Mouse (Mus musculus) cerebellum, postnatal 36 days (tissue): ENCODE data around the gene Hoxa9.

Experiments
- DNase-seq, 2 experiments: peaks; one replicate each; pipeline ENCODE4 v3.0.0; 2021 to 2022; ENCODE audit warnings: mixed read lengths in 2 of 2

Gene Hoxa9

DNA sequence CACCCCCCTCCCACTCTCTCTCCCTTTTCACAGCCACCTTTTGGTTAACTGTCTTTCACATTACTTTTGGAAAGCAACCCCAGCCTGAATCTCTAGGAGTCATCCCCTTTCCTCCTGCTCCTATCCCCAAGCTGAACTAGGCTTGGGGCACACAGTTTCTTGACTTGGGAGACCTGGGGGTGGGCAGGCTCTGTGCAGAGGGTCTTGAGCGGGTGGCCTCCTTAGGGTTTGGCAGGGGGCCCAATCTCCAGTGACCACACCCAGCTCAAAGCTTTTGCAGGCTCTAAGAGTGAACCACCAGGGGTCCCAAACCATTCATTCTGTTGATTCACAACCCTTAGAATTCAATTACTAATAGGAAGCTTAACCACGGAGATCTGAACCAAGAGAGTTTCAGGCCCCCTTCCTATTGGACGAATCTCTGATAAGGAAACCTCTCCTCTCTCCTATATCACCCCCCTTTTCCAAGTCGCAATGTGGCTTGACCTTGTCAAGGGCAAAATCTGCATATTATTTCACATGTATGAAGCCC is 12.0 kb upstream of the Hoxa9 start:
- no peak for DNase-seq

- DNase-seq, result no peak
Measured at GRCm38 (mm10) chr6:52241001-52241621, 10.2 kb upstream of the Hoxa9 start.

GRCm38 (mm10) chr6:52240389-52241000 is 9.6 kb upstream of the Hoxa9 start, which contains the start of gene Hoxa10:
Hoxa10 (minus strand) TSS chr6:52240854.
- DNase-seq, result no peak

DNA sequence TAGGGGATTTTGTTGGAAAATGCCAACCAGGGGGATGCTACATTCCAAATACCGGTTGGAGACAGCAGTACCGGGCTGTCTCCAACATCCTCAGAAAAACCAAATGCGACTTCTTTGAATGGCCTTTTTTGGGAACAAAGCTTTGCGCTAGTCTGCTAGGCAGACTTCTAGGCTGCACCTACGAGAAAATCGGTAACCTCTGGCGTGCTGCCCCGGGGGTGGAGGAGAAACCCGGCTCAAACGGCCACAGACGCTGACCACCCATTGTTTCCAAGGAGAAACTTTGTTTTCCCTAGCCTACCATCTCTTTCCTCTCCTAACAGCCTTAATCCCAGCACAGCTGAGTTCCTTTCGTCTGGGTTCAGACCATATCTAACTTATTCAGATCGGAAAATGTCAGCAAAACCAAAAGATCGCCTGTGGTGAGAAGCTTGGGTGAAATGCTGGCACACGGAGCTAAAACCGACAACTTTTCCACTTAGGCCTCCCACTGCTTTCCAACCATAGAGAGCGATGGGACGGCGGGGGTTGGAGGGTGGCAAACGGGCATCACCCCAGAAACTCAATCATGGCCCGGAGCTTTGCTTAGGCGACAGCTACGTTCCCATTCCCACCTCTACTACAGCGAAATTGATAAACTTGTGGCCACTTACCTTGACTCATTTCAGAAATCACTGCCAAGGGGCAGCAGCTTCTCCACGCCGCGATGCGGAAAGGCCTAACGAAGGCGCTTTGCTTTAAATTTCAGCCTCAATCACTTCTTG is 8.9 kb upstream of the Hoxa9 start:
- DNase-seq, result no peak

DNA sequence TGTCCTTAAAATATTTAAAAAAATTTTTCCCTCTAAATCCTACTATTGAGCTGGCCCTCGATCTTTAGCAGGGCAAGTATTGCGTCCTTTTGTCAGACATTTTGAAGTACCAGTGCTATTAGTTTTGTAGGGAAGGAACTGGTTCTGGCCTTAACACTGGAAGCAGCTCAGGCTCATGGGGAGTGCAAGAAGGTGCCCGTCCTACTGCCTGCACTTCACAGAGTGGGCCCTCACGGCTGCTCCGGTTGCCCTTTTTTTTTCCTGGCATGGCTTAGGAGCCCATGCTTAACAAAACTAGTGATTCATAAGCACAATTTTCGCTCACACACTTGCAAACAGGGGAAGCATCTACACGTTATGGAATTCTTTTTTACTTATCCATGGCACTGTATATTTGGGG is 8.1 kb upstream of the Hoxa9 start:
- no peak for DNase-seq

DNA sequence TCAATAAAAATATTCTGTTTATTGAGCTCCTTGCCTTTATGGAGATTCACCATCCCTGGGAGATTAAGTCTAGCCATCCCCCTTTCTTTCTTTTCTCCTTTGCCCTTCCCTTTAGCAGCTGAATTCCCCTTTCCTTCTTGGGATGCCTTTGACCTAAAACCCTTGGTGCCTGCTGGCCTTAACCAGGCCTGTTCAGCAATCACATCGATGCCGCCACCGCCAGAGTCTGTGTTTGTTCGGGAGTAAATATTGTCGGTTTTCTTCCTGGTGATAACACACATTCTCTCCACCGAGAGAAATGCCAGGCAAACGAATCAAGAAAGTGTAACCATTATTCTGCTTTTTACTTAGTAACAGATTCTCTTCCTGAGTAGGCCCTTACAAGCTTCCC is 7.3 kb upstream of the Hoxa9 start:
- DNase-seq, result no peak

- no peak for DNase-seq
Measured at GRCm38 (mm10) chr6:52237346-52238154, 6.7 kb upstream of the Hoxa9 start.

DNA sequence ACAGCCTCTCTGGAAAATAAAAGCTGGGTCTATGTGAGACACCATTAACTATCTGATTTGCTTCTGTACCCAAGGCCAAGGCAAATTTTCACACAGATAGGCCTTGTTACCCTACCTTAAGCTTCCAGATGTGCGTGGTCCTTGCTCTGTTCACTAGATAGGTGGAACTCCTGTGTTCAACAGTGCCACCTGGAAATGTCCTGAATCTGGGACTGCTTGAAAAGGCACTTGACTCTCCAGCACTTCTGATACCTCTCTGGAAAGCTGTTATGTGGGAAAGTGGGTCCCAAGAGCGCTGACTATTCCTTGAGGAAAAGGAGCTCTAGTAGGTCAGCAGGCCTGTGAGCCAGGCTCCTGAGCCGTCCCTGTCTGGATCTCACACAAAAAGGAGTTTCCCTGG is 5.9 kb upstream of the Hoxa9 start:
- DNase-seq, result no peak

- DNase-seq, result no peak
Measured at GRCm38 (mm10) chr6:52235866-52236265, 5.0 kb upstream of the Hoxa9 start.

GRCm38 (mm10) chr6:52235267-52235666 is 4.4 kb upstream of the Hoxa9 start:
- no peak for DNase-seq

DNA sequence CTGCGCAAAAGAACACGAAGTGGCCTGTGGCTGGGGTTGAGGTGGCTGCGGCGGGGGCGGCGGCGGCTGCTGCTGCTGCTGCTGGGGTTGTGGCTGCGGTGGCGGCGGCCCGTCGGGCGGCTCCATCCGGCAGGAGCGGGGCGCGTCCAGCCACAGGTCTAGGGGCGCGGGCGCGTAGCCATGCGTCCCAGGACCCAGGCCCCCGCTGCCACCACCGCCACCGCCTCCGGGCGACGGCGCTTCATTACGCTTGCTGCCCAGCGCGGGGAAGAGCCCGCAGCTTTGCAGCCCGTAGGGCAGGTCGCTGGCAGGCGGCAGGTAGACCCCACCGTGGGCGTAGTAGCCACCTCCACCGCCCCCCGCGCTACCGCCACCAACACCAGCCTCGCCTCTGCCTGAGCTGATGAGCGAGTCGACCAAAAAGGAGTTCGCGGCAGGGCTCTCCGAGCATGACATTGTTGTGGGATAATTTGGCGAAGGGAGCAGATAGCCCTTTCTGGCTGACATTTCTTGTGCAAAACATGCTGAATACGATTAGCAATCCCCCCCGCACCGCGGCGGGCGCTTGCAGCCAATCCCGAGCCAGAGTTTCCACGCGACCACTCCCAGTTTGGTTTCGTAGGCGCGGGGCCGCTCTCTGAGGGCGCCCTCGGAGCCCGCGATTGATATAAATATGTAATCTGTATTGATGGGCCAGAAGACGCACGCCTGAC is 3.7 kb upstream of the Hoxa9 start:
- no peak for DNase-seq

- DNase-seq, result no peak
Measured at GRCm38 (mm10) chr6:52233546-52234427, 2.9 kb upstream of the Hoxa9 start.

DNA sequence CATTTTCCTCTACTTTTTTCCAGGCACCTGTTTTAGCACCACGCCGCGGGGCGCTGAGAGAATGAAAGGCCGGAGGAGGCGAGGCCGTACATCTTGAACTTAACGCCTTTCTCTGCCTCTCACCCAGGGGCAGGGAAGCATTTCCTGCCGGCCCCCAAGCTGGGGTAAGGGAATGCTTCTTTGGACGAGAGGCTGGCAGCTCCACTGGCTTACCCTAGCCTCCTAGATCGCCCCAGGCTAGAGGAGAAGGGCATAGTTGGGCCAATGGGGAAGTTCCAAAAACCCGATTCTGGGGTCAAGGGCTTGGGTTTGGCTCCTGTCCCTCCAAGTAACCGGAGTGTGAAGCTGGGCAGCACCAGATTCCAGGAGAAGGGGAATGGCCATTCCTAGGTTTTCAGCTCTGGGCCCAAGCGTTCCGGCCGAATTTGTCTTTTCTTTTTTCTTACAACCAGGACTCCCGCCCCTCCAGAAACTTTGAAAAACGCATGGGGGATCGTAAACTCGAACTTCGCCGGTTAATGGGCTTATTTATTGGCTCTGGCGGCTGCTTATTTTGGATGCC is 2.2 kb upstream of the Hoxa9 start:
- no peak for DNase-seq

DNA sequence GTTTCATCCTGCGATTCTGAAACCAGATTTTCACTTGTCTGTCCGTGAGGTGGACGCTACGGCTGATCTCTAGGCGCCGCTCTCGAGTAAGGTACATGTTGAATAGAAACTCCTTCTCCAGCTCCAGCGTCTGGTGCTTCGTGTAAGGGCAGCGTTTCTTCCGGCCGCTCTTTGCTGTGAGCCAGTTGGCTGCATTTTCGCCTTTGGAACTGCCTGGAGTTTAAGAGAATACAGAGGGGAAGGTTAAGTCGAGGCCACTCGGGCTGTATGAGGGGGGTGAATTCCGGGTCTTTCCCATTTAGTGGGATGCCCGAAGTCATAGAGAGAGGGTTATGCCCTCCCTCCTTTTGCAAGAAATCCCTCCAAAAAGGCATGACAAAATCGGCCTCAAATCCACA is 1.7 kb upstream of the Hoxa9 start:
- no peak for DNase-seq

GRCm38 (mm10) chr6:52231885-52232567 is 1.1 kb upstream of the Hoxa9 start:
- DNase-seq, result no peak

DNA sequence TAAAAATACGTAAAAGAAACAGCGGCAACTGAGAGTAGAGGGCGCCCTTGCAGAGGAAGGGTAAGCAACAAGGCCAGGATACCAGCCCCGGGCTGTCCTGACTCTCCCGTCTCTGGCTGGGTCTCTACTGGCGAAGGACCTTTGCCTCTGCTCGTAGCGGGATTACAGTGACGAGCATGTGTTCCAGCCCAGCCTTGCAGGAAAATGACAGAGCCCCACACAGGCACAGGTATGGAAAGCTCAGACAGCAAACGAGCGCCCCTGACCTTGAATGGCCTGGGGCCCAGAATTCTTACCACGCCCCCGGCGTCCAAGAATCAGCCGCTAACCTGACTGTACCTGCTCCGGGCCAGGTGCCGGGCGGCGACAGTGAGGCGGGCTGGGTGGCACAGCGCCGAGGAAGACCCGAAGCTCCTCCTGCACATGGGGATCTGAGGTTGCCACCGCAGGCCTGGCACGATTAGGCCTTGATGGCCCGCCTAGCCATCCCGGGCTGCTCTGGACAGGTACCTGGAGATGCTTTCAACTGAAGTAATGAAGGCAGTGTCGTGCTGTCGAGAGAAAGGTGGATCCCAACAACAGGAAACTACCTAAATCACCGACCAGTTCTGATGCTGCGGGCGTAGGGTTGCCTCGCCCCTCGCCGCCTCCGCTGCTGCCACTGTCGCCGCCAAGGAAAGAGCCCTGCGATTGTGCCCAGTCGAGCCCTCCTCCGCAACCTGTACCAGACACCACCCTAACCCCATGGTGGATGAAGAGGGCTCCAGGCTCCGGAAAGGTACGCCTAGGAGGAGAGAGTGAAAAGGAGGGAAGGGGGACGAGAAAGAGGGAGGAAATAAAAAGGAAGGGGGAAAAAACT is 1.1 kb downstream of the Hoxa9 start:
- DNase-seq, result no peak

DNA sequence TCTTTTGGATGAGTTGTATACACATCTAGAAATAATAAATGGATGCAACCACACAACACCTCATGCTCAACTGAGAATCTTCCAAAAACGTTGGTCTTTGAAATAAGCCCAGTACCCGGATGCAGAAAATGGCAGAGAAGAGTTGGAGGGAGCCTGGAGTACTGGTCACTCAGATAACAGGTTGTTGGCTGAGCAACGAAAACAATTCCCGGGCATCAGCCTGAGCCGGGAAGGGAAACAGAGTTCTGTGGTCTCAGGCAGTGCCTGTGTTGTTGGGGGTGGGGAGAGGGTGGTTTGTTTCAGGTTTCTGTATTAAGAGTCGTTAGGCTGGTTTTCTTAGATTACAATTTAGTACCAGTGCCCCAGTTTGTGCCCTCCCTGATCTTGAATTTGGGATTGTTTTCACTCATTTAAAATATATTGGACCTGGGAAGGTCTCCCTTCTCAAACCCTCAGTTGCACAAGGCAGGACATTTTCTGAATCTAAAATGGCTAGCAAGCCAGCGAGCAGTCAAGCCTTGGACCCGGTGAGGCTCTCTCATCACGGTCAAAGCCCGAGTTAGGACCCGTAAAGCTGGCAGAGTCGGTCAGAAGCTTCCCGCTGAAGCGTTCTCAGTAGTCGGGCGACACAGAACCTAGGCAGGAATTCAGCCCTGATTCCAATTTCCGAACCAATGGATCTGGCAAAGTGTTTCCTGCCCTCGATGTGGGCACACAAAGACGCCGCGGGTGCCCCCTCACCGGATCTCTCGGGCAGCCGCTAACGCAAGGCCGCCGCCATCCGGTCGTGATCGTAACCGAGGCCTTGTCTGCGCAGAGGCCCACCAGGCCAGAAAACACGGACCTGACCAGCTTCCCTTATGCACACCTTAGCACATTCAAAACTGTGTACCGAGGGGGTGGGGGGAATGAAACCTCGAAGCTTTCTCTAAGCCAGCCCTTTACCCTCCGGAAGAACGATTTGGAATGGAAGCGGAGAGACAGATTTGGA is 2.1 kb downstream of the Hoxa9 start:
- DNase-seq, result no peak
